Mouse (Mus musculus) myocyte (in vitro differentiated cells): ENCODE results near the gene Phactr2. TPM values are rescaled to one million over a fixed set of nuclear protein-coding genes. Genes with fewer than 3 reads are reported as not detected.

ENCODE experiments used
- H3K27me3 ChIP-seq: one replicate; pipeline ENCODE4 v1.6.1; 2011; ENCODE audit not compliant: control insufficient read depth, insufficient read depth, insufficient read length
- H3K36me3 ChIP-seq: one replicate; pipeline ENCODE4 v1.6.1; 2011; ENCODE audit not compliant: control insufficient read depth, insufficient read depth
- H3K4me2 ChIP-seq: one replicate; pipeline ENCODE4 v1.6.1; 2011; ENCODE audit warnings: low read depth, control low read depth
- H3K4me3 ChIP-seq: one replicate; pipeline ENCODE4 v1.5.1; 2011; ENCODE audit warnings: mild to moderate bottlenecking, control low read depth, moderate library complexity
- H3K79me2 ChIP-seq: one replicate; pipeline ENCODE4 v1.6.1; 2011; ENCODE audit not compliant: control insufficient read depth, insufficient read depth
- H3ac ChIP-seq: one replicate; pipeline ENCODE4 v1.6.1; 2011; ENCODE audit not compliant: control insufficient read depth, insufficient read length
- CEBPB ChIP-seq: IDR thresholded peaks from 2 replicates; pipeline ENCODE4 v1.6.1; 2011; ENCODE audit warnings: mild to moderate bottlenecking, moderate library complexity; ENCODE audit not compliant: poor library complexity, insufficient read depth, severe bottlenecking
- E2F4 ChIP-seq: IDR thresholded peaks from one replicate; pipeline ENCODE4 v1.6.1; 2011; ENCODE audit warnings: mild to moderate bottlenecking, control low read depth, moderate library complexity; ENCODE audit not compliant: insufficient read depth
- MAX ChIP-seq: IDR thresholded peaks from one replicate; pipeline ENCODE4 v1.6.1; 2011; ENCODE audit warnings: low read depth, mild to moderate bottlenecking, control low read depth
- MYOD1 ChIP-seq, 3 experiments: IDR thresholded peaks; one replicate each; pipeline ENCODE4 v1.6.1; 2011; ENCODE audit warnings: control low read depth in 2 of 3, low read depth in 2 of 3, mild to moderate bottlenecking in 2 of 3, moderate library complexity in 1 of 3; ENCODE audit not compliant: insufficient read length in 2 of 3, control insufficient read depth in 1 of 3
- MYOG ChIP-seq, 3 experiments: IDR thresholded peaks; one replicate each; pipeline ENCODE4 v1.6.1; 2011; ENCODE audit warnings: control low read depth in 2 of 3, low read depth in 2 of 3, mild to moderate bottlenecking in 2 of 3; ENCODE audit not compliant: insufficient read length in 2 of 3, control insufficient read depth in 1 of 3, insufficient read depth in 1 of 3
- POLR2A ChIP-seq: IDR thresholded peaks from one replicate; pipeline ENCODE4 v1.6.1; 2011; ENCODE audit warnings: low read depth, mild to moderate bottlenecking, control low read depth, moderate library complexity; ENCODE audit not compliant: insufficient read length
- POLR2AphosphoS2 ChIP-seq: IDR thresholded peaks from one replicate; pipeline ENCODE4 v1.6.1; 2011; ENCODE audit warnings: low read depth, control low read depth; ENCODE audit not compliant: insufficient read length
- REST ChIP-seq: IDR thresholded peaks from one replicate; pipeline ENCODE4 v1.6.1; 2011; ENCODE audit warnings: mild to moderate bottlenecking, control low read depth, moderate library complexity; ENCODE audit not compliant: insufficient read depth, insufficient read length
- SRF ChIP-seq: IDR thresholded peaks from one replicate; pipeline ENCODE4 v1.6.1; 2011; ENCODE audit warnings: low read depth; ENCODE audit not compliant: control insufficient read depth, insufficient read length
- TCF12 ChIP-seq: IDR thresholded peaks from one replicate; pipeline ENCODE4 v1.6.1; 2011; ENCODE audit warnings: mild to moderate bottlenecking, control low read depth; ENCODE audit not compliant: poor library complexity, insufficient read depth, severe bottlenecking
- TCF3 ChIP-seq: IDR thresholded peaks from one replicate; pipeline ENCODE4 v1.6.1; 2011; ENCODE audit warnings: low read depth, control low read depth; ENCODE audit not compliant: insufficient read length
- USF1 ChIP-seq: IDR thresholded peaks from one replicate; pipeline ENCODE4 v1.6.1; 2011; ENCODE audit warnings: low read depth, mild to moderate bottlenecking, control low read depth, moderate library complexity
- polyA plus RNA-seq: library from polyadenylated mRNA; unstranded; fragments of >200 nt; fragmentation: generic; extraction: Trizol; gene quantifications from one replicate; pipeline ENCODE4 v1.2.1, GENCODE M21; 2012; ENCODE audit warnings: missing spikeins

The Phactr2 gene
- polyA plus RNA-seq, 1 experiment: not detected

GRCm38 (mm10) chr10:13300601-13301000 is 173.6 kb downstream of the Phactr2 start:
- Histone ChIP-seq H3K36me3 (no peaks in the 10 kb centered on the region), H3ac (no peak overlapping the region), H3K79me2 (no peaks in the 10 kb centered on the region), H3K4me3 (no peak overlapping the region), H3K27me3 (no peaks in the 10 kb centered on the region), H3K4me2 (no peak overlapping the region)
- TF ChIP-seq MAX: no peak
- TF ChIP-seq POLR2AphosphoS2: no peak
- no peak for TF ChIP-seq TCF3
- TF ChIP-seq USF1: no peak
- no peak for TF ChIP-seq MYOG (IDR thresholded peaks at IDR 0.05; ENCODE audit: control insufficient read depth in 1 of 3, insufficient read depth in 1 of 3, insufficient read length in 2 of 3, low read depth in 2 of 3)
- no peak for TF ChIP-seq CEBPB
- TF ChIP-seq SRF: no peak
- no peak for TF ChIP-seq MYOD1 (IDR thresholded peaks at IDR 0.05; ENCODE audit: control insufficient read depth in 1 of 3, insufficient read length in 2 of 3, low read depth in 2 of 3)
- TF ChIP-seq E2F4: no peak
- no peak for TF ChIP-seq TCF12
- no peak for TF ChIP-seq REST
- TF ChIP-seq POLR2A: no peak

GRCm38 (mm10) chr10:13300196-13300595 is 174.0 kb downstream of the Phactr2 start:
- Histone ChIP-seq H3K4me2 (no peak overlapping the region), H3K4me3 (no peak overlapping the region), H3K36me3 (no peaks in the 10 kb centered on the region), H3K27me3 (no peaks in the 10 kb centered on the region), H3ac (no peak overlapping the region), H3K79me2 (no peaks in the 10 kb centered on the region)
- TF ChIP-seq E2F4 (no peak), POLR2AphosphoS2 (no peak), MYOG (IDR thresholded peaks at IDR 0.05; ENCODE audit: control insufficient read depth in 1 of 3, insufficient read depth in 1 of 3, insufficient read length in 2 of 3, low read depth in 2 of 3) (no peak), CEBPB (no peak), POLR2A (no peak), TCF3 (no peak), USF1 (no peak), SRF (no peak), MAX (no peak), TCF12 (no peak), MYOD1 (IDR thresholded peaks at IDR 0.05; ENCODE audit: control insufficient read depth in 1 of 3, insufficient read length in 2 of 3, low read depth in 2 of 3) (no peak), REST (no peak)

- Histone ChIP-seq H3K27me3 (no peaks in the 10 kb centered on the region), H3K4me2 (no peak overlapping the region), H3K79me2 (no peaks in the 10 kb centered on the region), H3ac (no peak overlapping the region), H3K36me3 (no peaks in the 10 kb centered on the region), H3K4me3 (no peak overlapping the region)
- no peak for TF ChIP-seq MYOG (IDR thresholded peaks at IDR 0.05; ENCODE audit: control insufficient read depth in 1 of 3, insufficient read depth in 1 of 3, insufficient read length in 2 of 3, low read depth in 2 of 3)
- no peak for TF ChIP-seq SRF
- TF ChIP-seq TCF12: no peak
- no peak for TF ChIP-seq USF1
- no peak for TF ChIP-seq CEBPB
- TF ChIP-seq REST: no peak
- no peak for TF ChIP-seq E2F4
- no peak for TF ChIP-seq POLR2A
- TF ChIP-seq POLR2AphosphoS2: no peak
- TF ChIP-seq MYOD1 (IDR thresholded peaks at IDR 0.05; ENCODE audit: control insufficient read depth in 1 of 3, insufficient read length in 2 of 3, low read depth in 2 of 3): no peak
- TF ChIP-seq MAX: no peak
- no peak for TF ChIP-seq TCF3
These were observed 179.3 kb downstream of the Phactr2 start for GRCm38 (mm10) chr10:13294886-13295285.

GRCm38 (mm10) chr10:13292026-13292425 is 182.2 kb downstream of the Phactr2 start:
- no peak overlapping the region for H3K4me2 ChIP-seq
- H3K27me3 ChIP-seq: no peaks in the 10 kb centered on the region
- no peak overlapping the region for H3K4me3 ChIP-seq
- H3K79me2 ChIP-seq: no peaks in the 10 kb centered on the region
- H3ac ChIP-seq: no peak overlapping the region
- TF ChIP-seq POLR2A (no peak), TCF3 (no peak), MYOG (IDR thresholded peaks at IDR 0.05; ENCODE audit: control insufficient read depth in 1 of 3, insufficient read depth in 1 of 3, insufficient read length in 2 of 3, low read depth in 2 of 3) (no peak), CEBPB (no peak), TCF12 (no peak), REST (no peak), E2F4 (no peak), MAX (no peak), MYOD1 (IDR thresholded peaks at IDR 0.05; ENCODE audit: control insufficient read depth in 1 of 3, insufficient read length in 2 of 3, low read depth in 2 of 3) (no peak)
- no peaks in the 10 kb centered on the region for H3K36me3 ChIP-seq

GRCm38 (mm10) chr10:13289252-13289961 is 184.8 kb downstream of the Phactr2 start:
- Histone ChIP-seq H3K27me3 (no peaks in the 10 kb centered on the region), H3K4me3 (no peak overlapping the region), H3ac (no peak overlapping the region), H3K36me3 (no peaks in the 10 kb centered on the region), H3K4me2 (no peak overlapping the region), H3K79me2 (no peaks in the 10 kb centered on the region)
- TF ChIP-seq CEBPB: no peak
- no peak for TF ChIP-seq MYOG (IDR thresholded peaks at IDR 0.05; ENCODE audit: control insufficient read depth in 1 of 3, insufficient read depth in 1 of 3, insufficient read length in 2 of 3, low read depth in 2 of 3)
- no peak for TF ChIP-seq REST
- no peak for TF ChIP-seq MAX
- no peak for TF ChIP-seq E2F4
- no peak for TF ChIP-seq USF1
- no peak for TF ChIP-seq POLR2AphosphoS2
- no peak for TF ChIP-seq TCF3
- TF ChIP-seq TCF12: no peak
